Mouse (Mus musculus) stomach, embryonic 16.5 days (tissue): Measurements from ENCODE around the gene Serpine1. TPM values are rescaled to one million over a fixed set of nuclear protein-coding genes. Genes with fewer than 3 reads are reported as not detected.

Experiments used
- ATAC-seq: fragments of 200-750 bp; cut with Nextera tagmentation; 2 replicates; pipeline ENCODE4 v1.8.0; 2017; ENCODE audit warnings: moderate number of reproducible peaks, moderate TSS enrichment; ENCODE audit not compliant: insufficient read depth, low FRiP score
- H3K27ac ChIP-seq: fragments of 300-500 bp; sonication (generic); 2 replicates; pipeline ENCODE4 v1.5.1; 2014; ENCODE audit warnings: low read length
- H3K27me3 ChIP-seq: fragments of 300-500 bp; sonication (generic); 2 replicates; pipeline ENCODE4 v1.6.1; 2014; ENCODE audit warnings: low read length, control low read depth, mixed read lengths; ENCODE audit not compliant: control insufficient read depth, insufficient read depth
- H3K36me3 ChIP-seq: fragments of 300-500 bp; sonication (generic); 2 replicates; pipeline ENCODE4 v1.6.1; 2014; ENCODE audit warnings: low read length; ENCODE audit not compliant: control insufficient read depth, insufficient read depth
- H3K4me1 ChIP-seq: fragments of 300-500 bp; sonication (generic); 2 replicates; pipeline ENCODE4 v1.6.1; 2014; ENCODE audit warnings: low read length, control low read depth, mixed read lengths; ENCODE audit not compliant: control insufficient read depth, insufficient read depth
- H3K4me2 ChIP-seq: fragments of 300-500 bp; sonication (generic); 2 replicates; pipeline ENCODE4 v1.6.1; 2014; ENCODE audit warnings: low read depth, low read length, mixed read lengths
- H3K4me3 ChIP-seq: fragments of 300-500 bp; sonication (generic); replicated peaks from 2 replicates; pipeline ENCODE4 v1.5.1; 2014; ENCODE audit warnings: mild to moderate bottlenecking, low read length
- H3K9ac ChIP-seq: fragments of 300-500 bp; sonication (generic); 2 replicates; pipeline ENCODE4 v1.6.1; 2014; ENCODE audit warnings: low read length
- H3K9me3 ChIP-seq: fragments of 300-500 bp; sonication (generic); replicated peaks from 2 replicates; pipeline ENCODE4 v1.6.1; 2016; ENCODE audit warnings: low read length, control low read depth; ENCODE audit not compliant: control insufficient read depth
- WGBS: fragments of 180-500 bp; shearing (Covaris S2); extraction: QIAGEN DNeasy Blood & Tissue Kit; methylation state at CpG from one replicate; pipeline ENCODE4 v1.1.7; 2014; 5-methylcytosine and 5-hydroxymethylcytosine counted together
- polyA plus RNA-seq: library from polyadenylated mRNA; unstranded; fragments of >200 nt; fragmentation: Nextera tagmentation; extraction: Ambion mirVana; gene quantifications from 2 replicates; pipeline ENCODE4 v1.2.1, GENCODE M21; 2015

The Serpine1 gene
- polyA plus RNA-seq, 1 experiment from 2014 or later, result 0.45 TPM

DNA sequence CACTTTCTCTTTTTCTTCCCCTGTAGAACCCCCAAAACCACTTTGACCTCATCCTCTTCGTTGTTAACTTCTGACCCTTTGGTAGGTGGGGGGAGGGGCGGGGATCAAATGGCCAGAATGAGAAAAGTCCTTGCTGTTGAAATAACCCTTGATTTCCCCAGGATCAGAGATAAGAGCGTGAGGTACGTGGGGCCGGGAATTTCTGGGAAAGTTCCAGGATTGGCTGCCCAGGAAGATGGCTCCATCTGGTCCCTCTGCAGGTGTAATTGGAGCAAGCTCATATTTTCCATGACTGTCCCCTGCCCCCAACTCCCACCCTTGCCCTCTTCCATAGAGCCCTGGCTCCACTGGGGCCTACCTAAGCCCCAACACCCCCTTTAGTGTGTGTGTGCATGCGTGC, 3.7 kb upstream of the Serpine1 start:
- WGBS, result 53% methylated on average over 6 of the region's 6 CpGs
- Histone ChIP-seq H3K36me3 (no peaks in the 10 kb centered on the region), H3K9me3 (no peaks in the 10 kb centered on the region), H3K9ac (no peak overlapping the region), H3K4me2 (no peak overlapping the region), H3K4me1 (peaks cover 52% of the 10 kb centered on the region), H3K27me3 (no peaks in the 10 kb centered on the region), H3K27ac (peak overlapping the region; percentile 78), H3K4me3 (no peak overlapping the region)
- ATAC-seq, result no peak

DNA sequence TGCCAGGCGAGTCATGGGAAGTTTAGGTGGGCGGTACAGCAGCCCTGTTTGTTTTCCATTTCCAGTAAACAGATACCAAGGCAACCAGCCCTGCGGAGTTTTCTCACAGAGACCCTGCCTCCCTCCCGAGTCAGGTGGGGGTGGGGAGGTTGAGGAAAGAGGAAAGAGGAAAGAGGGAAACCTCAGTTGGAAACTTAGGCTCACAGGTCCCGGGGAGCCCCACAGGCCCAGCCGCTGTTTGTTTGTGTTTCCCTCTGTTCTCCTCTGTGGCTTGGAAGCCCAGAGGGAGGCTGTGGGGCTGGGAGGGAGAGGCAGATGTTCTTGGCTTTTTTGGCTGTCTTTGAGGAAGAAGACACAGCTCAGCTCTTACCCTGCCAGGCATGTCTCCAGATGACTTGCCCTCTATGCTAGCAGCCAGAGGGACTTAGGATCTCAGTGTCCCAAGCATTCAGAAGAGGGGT, 2.2 kb upstream of the Serpine1 start:
- Histone ChIP-seq H3K4me3 (no peak overlapping the region), H3K4me1 (peaks cover 47% of the 10 kb centered on the region), H3K27ac (peak overlapping the region; percentile 23; the same call in 1 of the 2 replicates), H3K9ac (no peak overlapping the region), H3K9me3 (no peaks in the 10 kb centered on the region), H3K36me3 (no peaks in the 10 kb centered on the region), H3K27me3 (no peaks in the 10 kb centered on the region), H3K4me2 (no peak overlapping the region)
- WGBS, result 31% methylated on average over 6 of the region's 6 CpGs
- ATAC-seq, result no peak

DNA sequence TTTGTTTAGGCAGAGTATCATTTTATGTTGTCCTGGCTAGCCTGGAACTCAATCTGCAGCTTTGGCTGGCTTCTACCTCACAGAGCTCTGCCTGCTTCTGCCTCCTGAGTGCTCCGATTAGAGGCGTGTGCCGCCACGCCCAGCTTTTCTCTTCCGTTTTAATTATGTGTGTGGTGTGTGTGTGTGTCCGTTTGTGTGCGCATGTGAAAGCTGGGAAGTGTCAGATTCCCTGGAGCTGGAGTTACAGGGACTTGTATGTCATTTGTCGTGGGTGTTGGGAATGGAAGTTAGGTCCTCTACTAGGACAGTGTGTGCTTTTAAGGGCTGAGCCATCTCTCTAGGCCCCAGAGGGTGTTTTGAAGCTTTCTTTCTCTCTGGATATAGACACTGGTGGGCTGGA, 1.1 kb upstream of the Serpine1 start:
- ATAC-seq, result no peak
- Histone ChIP-seq H3K9me3 (no peaks in the 10 kb centered on the region), H3K27me3 (no peaks in the 10 kb centered on the region), H3K36me3 (no peaks in the 10 kb centered on the region), H3K27ac (peak overlapping the region; percentile 86; the same call in 1 of the 2 replicates), H3K9ac (no peak overlapping the region), H3K4me3 (no peak overlapping the region), H3K4me1 (peaks cover 40% of the 10 kb centered on the region), H3K4me2 (no peak overlapping the region)
- 90% methylated on average over 8 of the region's 8 CpGs for WGBS

DNA sequence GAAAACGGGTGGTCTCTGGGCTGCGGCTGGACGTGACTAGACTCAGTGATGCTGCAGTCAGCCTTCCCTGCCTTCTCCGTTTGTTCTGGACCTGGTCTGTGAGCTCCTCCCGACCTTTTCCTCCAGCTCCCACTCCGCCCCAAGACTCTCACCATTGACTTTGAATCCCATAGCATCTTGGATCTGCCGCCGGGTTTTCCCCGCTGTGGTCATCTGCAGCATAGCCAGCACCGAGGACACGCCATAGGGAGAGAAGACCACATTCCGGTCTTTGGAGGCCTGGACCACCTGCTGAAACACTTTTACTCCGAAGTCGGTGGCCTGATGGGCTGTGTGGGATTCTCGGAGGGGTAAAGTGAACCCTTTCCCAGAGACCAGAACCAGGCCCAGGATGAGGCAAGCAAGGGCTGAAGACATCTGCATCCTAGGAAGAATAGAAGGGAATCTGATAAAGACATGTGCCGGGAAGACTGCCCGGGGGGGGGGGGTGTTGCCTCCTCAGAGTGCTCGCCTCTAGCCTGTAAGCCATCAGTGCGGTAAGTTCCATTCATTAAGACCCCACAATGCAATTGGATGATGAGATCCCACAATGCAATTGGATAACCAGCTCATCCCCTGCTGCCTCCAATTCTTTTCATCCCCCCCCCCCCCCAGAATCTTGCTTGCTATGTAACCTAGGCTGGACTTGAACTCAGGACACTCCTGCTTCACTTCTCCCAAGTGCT, 1.0 kb downstream of the Serpine1 start:
- no peaks in the 10 kb centered on the region for H3K36me3 ChIP-seq
- no peak for ATAC-seq
- no peak overlapping the region for H3K4me3 ChIP-seq
- H3K27me3 ChIP-seq, result no peaks in the 10 kb centered on the region
- no peak overlapping the region; the same call in 1 of the 2 replicates for H3K9ac ChIP-seq
- 83% methylated on average over 19 of the region's 19 CpGs for WGBS
- no peak overlapping the region for H3K4me2 ChIP-seq
- H3K27ac ChIP-seq, result no peak overlapping the region
- H3K4me1 ChIP-seq, result peaks cover 26% of the 10 kb centered on the region
- H3K9me3 ChIP-seq, result no peaks in the 10 kb centered on the region

DNA sequence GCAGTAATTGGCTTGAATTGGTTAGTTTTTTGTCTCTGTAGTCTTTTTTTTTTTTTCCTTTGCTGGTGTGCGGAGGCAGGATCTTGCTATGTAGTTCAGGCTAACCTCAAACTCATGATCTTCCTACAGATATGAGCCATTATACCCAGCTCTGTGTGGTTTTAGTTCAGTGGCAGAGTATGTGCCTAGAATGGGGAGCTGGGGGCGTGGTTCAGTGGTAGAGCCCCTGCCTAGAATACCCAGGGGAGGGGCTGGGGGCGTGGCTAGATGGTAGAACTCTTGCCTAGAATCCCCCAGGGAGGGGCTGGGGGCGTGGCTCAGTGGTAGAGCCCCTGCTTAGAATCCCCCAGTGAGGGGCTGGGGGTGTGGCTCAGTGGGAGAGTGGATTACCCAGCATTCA, 3.4 kb downstream of the Serpine1 start:
- ATAC-seq, result no peak

DNA sequence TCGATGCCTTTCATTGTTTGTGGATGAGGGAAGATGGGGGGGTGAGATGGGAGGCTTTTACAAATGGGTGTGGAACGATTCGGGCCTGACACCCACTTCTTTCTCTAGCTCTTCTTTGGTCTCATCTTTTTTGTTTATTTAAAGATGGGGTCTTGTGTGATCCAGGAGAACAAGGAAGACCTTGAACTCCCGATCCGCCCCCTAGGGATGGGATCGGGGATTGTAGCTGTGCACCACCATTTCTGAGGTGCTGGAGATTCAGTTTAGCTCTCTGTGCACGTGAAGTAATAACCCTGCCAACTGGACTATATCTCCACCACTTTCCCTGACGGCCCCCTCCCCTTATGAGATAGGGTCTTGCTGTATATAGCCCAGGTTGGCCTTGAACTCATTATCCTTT, 6.1 kb downstream of the Serpine1 start:
- H3K9ac ChIP-seq, result no peak overlapping the region
- no peak overlapping the region for H3K27ac ChIP-seq
- H3K36me3 ChIP-seq, result no peaks in the 10 kb centered on the region
- no peak overlapping the region for H3K4me2 ChIP-seq
- H3K4me3 ChIP-seq, result no peak overlapping the region
- no peaks in the 10 kb centered on the region for H3K27me3 ChIP-seq
- no peak for ATAC-seq
- WGBS, result 68% methylated on average over 8 of the region's 8 CpGs
- H3K4me1 ChIP-seq, result no peaks in the 10 kb centered on the region
- H3K9me3 ChIP-seq, result no peaks in the 10 kb centered on the region

More for the DNA sequence above, 3.4 kb downstream of the Serpine1 start:
- no peak overlapping the region for H3K4me3 ChIP-seq
- no peak overlapping the region for H3K27ac ChIP-seq
- 60% methylated on average over 4 of the region's 4 CpGs for WGBS
- no peak overlapping the region for H3K4me2 ChIP-seq
- H3K36me3 ChIP-seq, result no peaks in the 10 kb centered on the region
- peaks cover 12% of the 10 kb centered on the region; the same call in 1 of the 2 replicates for H3K4me1 ChIP-seq
- no peaks in the 10 kb centered on the region for H3K27me3 ChIP-seq
- no peaks in the 10 kb centered on the region for H3K9me3 ChIP-seq
- no peak overlapping the region for H3K9ac ChIP-seq

DNA sequence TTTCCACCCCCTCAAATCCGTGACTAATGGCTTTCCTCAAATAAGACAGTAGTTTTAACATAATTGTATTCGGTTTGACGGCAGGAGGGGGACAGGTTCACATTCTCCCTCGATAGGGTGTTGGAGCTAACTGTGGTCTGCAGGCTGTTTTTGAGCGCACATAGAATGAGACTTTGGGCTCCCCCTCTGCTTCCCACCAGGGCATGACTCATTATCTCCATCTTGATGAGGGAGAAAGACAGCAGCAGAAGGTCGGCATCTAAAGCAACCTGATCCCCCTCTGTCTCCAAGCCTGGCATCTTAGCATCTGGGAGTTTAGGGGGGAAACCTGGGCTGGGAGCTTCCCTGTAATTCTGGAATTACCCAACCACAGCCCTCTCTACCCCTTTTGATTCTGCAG, 6.6 kb downstream of the Serpine1 start:
- Histone ChIP-seq H3K27me3 (no peaks in the 10 kb centered on the region), H3K36me3 (no peaks in the 10 kb centered on the region), H3K4me2 (no peak overlapping the region), H3K4me1 (no peaks in the 10 kb centered on the region), H3K4me3 (no peak overlapping the region), H3K27ac (no peak overlapping the region), H3K9ac (no peak overlapping the region), H3K9me3 (no peaks in the 10 kb centered on the region)
- WGBS, result 61% methylated on average over 6 of the region's 6 CpGs
- ATAC-seq, result no peak

DNA sequence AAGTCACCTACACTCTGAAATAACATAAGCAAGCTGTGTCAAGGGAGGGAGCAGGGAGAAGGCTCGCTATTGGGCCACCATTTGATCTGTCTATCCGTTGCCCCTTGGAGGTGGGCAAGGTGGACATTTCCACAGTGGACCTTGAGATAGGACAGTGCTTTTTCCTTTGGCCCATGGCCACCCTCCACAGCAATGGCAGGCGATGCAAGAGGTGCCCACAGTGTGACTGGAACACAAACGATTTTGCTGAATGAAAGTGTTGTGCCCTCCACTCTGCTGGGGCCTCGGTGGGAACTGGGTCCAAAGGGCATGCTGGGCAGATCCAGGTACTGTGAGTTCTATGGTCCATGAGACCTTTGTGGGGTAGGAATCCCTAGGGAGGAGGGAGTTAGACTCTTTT, 9.5 kb downstream of the Serpine1 start:
- H3K9me3 ChIP-seq, result no peaks in the 10 kb centered on the region
- H3K27ac ChIP-seq, result no peak overlapping the region
- H3K4me1 ChIP-seq, result no peaks in the 10 kb centered on the region
- no peak overlapping the region for H3K9ac ChIP-seq
- H3K27me3 ChIP-seq, result no peaks in the 10 kb centered on the region
- H3K4me3 ChIP-seq, result no peak overlapping the region
- no peaks in the 10 kb centered on the region for H3K36me3 ChIP-seq
- no peak overlapping the region for H3K4me2 ChIP-seq
- ATAC-seq, result no peak
- 78% methylated on average over 5 of the region's 5 CpGs for WGBS

DNA sequence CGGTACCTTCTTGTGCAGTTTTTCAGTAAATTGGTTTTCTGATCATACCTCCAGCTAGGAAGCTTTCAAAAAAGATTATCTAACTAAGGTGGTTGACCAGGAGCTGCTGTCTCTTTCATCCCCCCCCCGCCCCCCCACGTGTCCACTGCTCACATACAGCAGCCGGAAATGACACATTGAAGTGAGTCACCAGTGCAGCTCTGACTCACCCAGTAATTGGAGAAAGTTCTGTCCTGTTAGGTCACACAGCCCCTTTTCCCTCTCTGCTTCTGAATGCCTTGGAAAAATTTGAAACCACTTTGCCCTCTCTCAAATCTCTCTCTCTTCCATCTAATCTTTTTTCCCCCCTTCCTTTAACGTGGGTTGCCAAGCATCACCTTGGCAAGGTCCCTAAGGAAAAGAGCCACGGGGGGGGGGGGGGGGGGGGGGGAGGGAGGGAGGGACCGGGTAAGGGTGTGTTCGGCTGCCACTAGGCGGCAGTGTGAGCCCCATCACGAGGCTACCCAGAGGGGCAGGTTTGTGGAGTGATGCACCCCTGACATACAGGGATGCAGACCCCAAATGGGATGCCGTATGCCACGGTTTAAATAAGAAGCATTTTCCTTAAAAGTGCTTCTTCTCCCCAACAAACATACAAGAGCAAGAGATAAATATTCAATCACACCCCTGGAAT, 10.1 kb downstream of the Serpine1 start:
- Histone ChIP-seq H3K4me2 (no peak overlapping the region), H3K4me3 (no peak overlapping the region), H3K9ac (no peak overlapping the region), H3K27ac (no peak overlapping the region), H3K9me3 (no peaks in the 10 kb centered on the region), H3K36me3 (no peaks in the 10 kb centered on the region), H3K4me1 (no peaks in the 10 kb centered on the region), H3K27me3 (no peaks in the 10 kb centered on the region)
- 21% methylated on average over 11 of the region's 12 CpGs for WGBS
- no peak for ATAC-seq
